Mouse (Mus musculus): Measurements from ENCODE around the gene Il17rd. TPM values are rescaled to one million over a fixed set of nuclear protein-coding genes. Genes with fewer than 3 reads are reported as not detected.

The Il17rd gene
- total RNA-seq (2012; rRNA removed) = 0.04 TPM in 1 of 2 replicates, not detected in the other
- polyA plus RNA-seq (2012; ENCODE audit: insufficient read depth in 1 of 2, insufficient read length in 2 of 2, low read depth in 1 of 2, low replicate concordance in 2 of 2, missing spikeins in 1 of 2) = not detected

- Histone ChIP-seq H3K4me3 (ENCODE audit: control insufficient read depth in 1 of 2, insufficient read depth in 1 of 2, low read depth in 2 of 2, low read length in 2 of 2) (no peak within 1 kb of the TSS), H3K9me3 (replicated peaks; ENCODE audit: insufficient read depth, low read length) (no peaks in the 10 kb centered on the region), H3K27me3 (ENCODE audit: control insufficient read depth in 1 of 2, insufficient read depth in 2 of 2, low read length in 2 of 2) (peaks cover 0 to 2% of the 10 kb centered on the region in 2 experiments; a peak in 1 of 4 replicates), H3K4me1 (ENCODE audit: control insufficient read depth in 1 of 2, insufficient read depth in 2 of 2, low read length in 2 of 2) (no peaks in the 10 kb centered on the region), H3K27ac (ENCODE audit: control insufficient read depth, low read depth, low read length) (no peak within 1 kb of the TSS), H3K9ac (ENCODE audit: control insufficient read depth, low read depth, low read length, poor library complexity, severe bottlenecking) (no peak within 1 kb of the TSS), H3K79me2 (ENCODE audit: control insufficient read depth, insufficient read depth, low read length, poor library complexity) (no peaks in the 10 kb centered on the region), H3K36me3 (ENCODE audit: control insufficient read depth in 1 of 2, insufficient read depth in 2 of 2, low read length in 2 of 2) (no peaks in the 10 kb centered on the region)
- DNase-seq (ENCODE audit: low read depth, low spot score) = no peak
- TF ChIP-seq USF2 (IDR thresholded peaks at IDR 0.05; ENCODE audit: borderline replicate concordance in 1 of 2, insufficient read depth in 1 of 2, low read depth in 1 of 2, low read length in 2 of 2) (no peak), POLR2A (IDR thresholded peaks at IDR 0.05; ENCODE audit: control insufficient read depth in 1 of 2, insufficient read depth in 1 of 2, low read depth in 1 of 2, low read length in 2 of 2, poor library complexity in 1 of 2) (no peak), ETS1 (IDR thresholded peaks at IDR 0.05; ENCODE audit: low read depth, low read length) (no peak), TAL1 (IDR thresholded peaks at IDR 0.05; ENCODE audit: low read length) (no peak), CHD1 (IDR thresholded peaks at IDR 0.05; ENCODE audit: low read depth, low read length) (no peak), CHD2 (IDR thresholded peaks at IDR 0.05; ENCODE audit: low read length) (no peak), ZMIZ1 (IDR thresholded peaks at IDR 0.05; ENCODE audit: low read depth, low read length) (no peak), SIN3A (IDR thresholded peaks at IDR 0.05; ENCODE audit: low read length) (no peak), TCF12 (IDR thresholded peaks at IDR 0.05; ENCODE audit: low read depth, low read length) (no peak), POLR2AphosphoS2 (IDR thresholded peaks at IDR 0.05; ENCODE audit: low read length) (no peak), TBP (IDR thresholded peaks at IDR 0.05; ENCODE audit: low read depth, low read length) (no peak), NRF1 (IDR thresholded peaks at IDR 0.05; ENCODE audit: insufficient read depth, low read depth, low read length, poor library complexity, severe bottlenecking) (no peak), MEF2A (IDR thresholded peaks at IDR 0.05; ENCODE audit: extremely low read depth, insufficient replicate concordance, low read depth, low read length, poor library complexity, severe bottlenecking) (no peak), ZNF384 (IDR thresholded peaks at IDR 0.05; ENCODE audit: low read depth, low read length) (no peak)
Measured at GRCm38 (mm10) chr14:27038783-27039182, at the start of gene Il17rd. TSS of gene Il17rd (plus strand) at chr14:27038941.

- no peak for DNase-seq (ENCODE audit: low read depth, low spot score)
- no peak overlapping the region for H3K27ac ChIP-seq (ENCODE audit: control insufficient read depth, low read depth, low read length)
- peaks cover 0 to 6% of the 10 kb centered on the region in 2 experiments; a peak in 2 of 4 replicates for H3K4me1 ChIP-seq (ENCODE audit: control insufficient read depth in 1 of 2, insufficient read depth in 2 of 2, low read length in 2 of 2)
- no peaks in the 10 kb centered on the region for H3K9me3 ChIP-seq (replicated peaks; ENCODE audit: insufficient read depth, low read length)
- peaks cover 4% of the 10 kb centered on the region in 2 experiments for H3K27me3 ChIP-seq (ENCODE audit: control insufficient read depth in 1 of 2, insufficient read depth in 2 of 2, low read length in 2 of 2)
- no peaks in the 10 kb centered on the region for H3K79me2 ChIP-seq (ENCODE audit: control insufficient read depth, insufficient read depth, low read length, poor library complexity)
- H3K4me3 ChIP-seq (ENCODE audit: control insufficient read depth in 1 of 2, insufficient read depth in 1 of 2, low read depth in 2 of 2, low read length in 2 of 2) = no peak overlapping the region
- no peak overlapping the region for H3K9ac ChIP-seq (ENCODE audit: control insufficient read depth, low read depth, low read length, poor library complexity, severe bottlenecking)
- TF ChIP-seq USF1 (IDR thresholded peaks at IDR 0.05; ENCODE audit: low read depth, low read length) = no peak
- no peak for TF ChIP-seq GABPA (IDR thresholded peaks at IDR 0.05; ENCODE audit: low read depth, low read length)
- no peak for TF ChIP-seq UBTF (IDR thresholded peaks at IDR 0.05; ENCODE audit: borderline replicate concordance, insufficient read depth, low read depth, low read length)
- no peak for TF ChIP-seq CHD1 (IDR thresholded peaks at IDR 0.05; ENCODE audit: low read depth, low read length)
- no peak for TF ChIP-seq KAT2A (conservative IDR thresholded peaks at IDR 0.05; ENCODE audit: low read depth, low read length)
- TF ChIP-seq CTCF (IDR thresholded peaks at IDR 0.05 in 2 of 3, conservative IDR thresholded peaks at IDR 0.05 in 1 of 3; ENCODE audit: control insufficient read depth in 1 of 3, insufficient read depth in 1 of 3, low read depth in 2 of 3, low read length in 3 of 3, poor library complexity in 1 of 3, severe bottlenecking in 1 of 3) = no peak
- TF ChIP-seq TAL1 (IDR thresholded peaks at IDR 0.05; ENCODE audit: low read length) = no peak
- no peaks in the 10 kb centered on the region; a peak in 1 of 4 replicates for H3K36me3 ChIP-seq (ENCODE audit: control insufficient read depth in 1 of 2, insufficient read depth in 2 of 2, low read length in 2 of 2)
Measured at GRCm38 (mm10) chr14:26991622-26992021, 47.1 kb upstream of the Il17rd start.
